Mouse (Mus musculus) heart, embryonic 15.5 days (tissue): ENCODE measurements at regions not wholly inside any gene's neighbourhood (a gene's known extent, or its start where the extent isn't known, plus 50 kb on each side); places are given as distances from the start of the nearest gene placed in this dataset.

ENCODE experiments used
- ATAC-seq: fragments of 200-750 bp; cut with Nextera tagmentation; replicated peaks from 2 replicates; pipeline ENCODE4 v1.8.0; 2017; ENCODE audit warnings: low read depth, moderate TSS enrichment; ENCODE audit not compliant: insufficient number of reproducible peaks, insufficient read depth, low FRiP score
- H3K27ac ChIP-seq: fragments of 300-500 bp; sonication (generic); 2 replicates; pipeline ENCODE4 v1.5.1; 2015; ENCODE audit warnings: mild to moderate bottlenecking, inconsistent platforms
- H3K27me3 ChIP-seq: fragments of 300-500 bp; sonication (generic); 2 replicates; pipeline ENCODE4 v1.6.1; 2015; ENCODE audit warnings: inconsistent platforms
- H3K36me3 ChIP-seq: fragments of 300-500 bp; sonication (generic); 2 replicates; pipeline ENCODE4 v1.6.1; 2015; ENCODE audit warnings: mild to moderate bottlenecking, inconsistent platforms
- H3K4me1 ChIP-seq: fragments of 300-500 bp; sonication (generic); replicated peaks from 2 replicates; pipeline ENCODE4 v1.6.1; 2015; ENCODE audit warnings: inconsistent platforms
- H3K4me2 ChIP-seq: fragments of 300-500 bp; sonication (generic); 2 replicates; pipeline ENCODE4 v1.6.1; 2015; ENCODE audit warnings: inconsistent platforms, mild to moderate bottlenecking, moderate library complexity
- H3K4me3 ChIP-seq: fragments of 300-500 bp; sonication (generic); 2 replicates; pipeline ENCODE4 v1.5.1; 2015; ENCODE audit warnings: mild to moderate bottlenecking, inconsistent platforms
- H3K9ac ChIP-seq: fragments of 300-500 bp; sonication (generic); 2 replicates; pipeline ENCODE4 v1.6.1; 2015; ENCODE audit warnings: mild to moderate bottlenecking, inconsistent platforms
- H3K9me3 ChIP-seq: fragments of 300-500 bp; sonication (generic); replicated peaks from 2 replicates; pipeline ENCODE4 v1.6.1; 2016; ENCODE audit warnings: inconsistent platforms
- WGBS: fragments of 180-500 bp; shearing (Covaris S2); methylation state at CpG from one replicate; pipeline ENCODE4 v1.1.7; 2015; ENCODE audit warnings: mixed read lengths; 5-methylcytosine and 5-hydroxymethylcytosine counted together

DNA sequence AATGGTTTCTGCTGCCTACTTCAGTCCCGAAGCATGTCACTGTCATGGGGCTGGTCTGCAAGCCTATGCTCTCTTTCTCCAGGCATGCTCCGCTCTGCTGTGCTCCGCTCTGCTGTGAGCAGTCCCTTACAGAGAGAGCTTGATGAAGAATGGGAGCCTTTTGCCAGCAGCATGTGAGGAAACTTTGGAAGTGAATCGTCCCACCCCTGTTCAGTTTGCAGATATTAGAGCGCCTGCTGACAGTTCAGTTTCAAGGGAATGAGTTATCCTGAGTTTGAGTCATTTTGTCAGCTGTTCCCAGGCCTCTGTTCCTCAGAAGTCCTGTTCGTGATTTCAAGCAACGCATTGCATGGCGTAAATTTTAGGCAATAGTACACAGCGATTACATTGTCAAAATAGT, 173.6 kb downstream of the Gm19410 start:
- Histone ChIP-seq H3K27ac (no peak overlapping the region), H3K9ac (no peak overlapping the region), H3K9me3 (no peaks in the 10 kb centered on the region), H3K36me3 (no peaks in the 10 kb centered on the region), H3K4me1 (peaks cover 12% of the 10 kb centered on the region; the same call in 1 of the 2 replicates), H3K4me3 (no peak overlapping the region), H3K27me3 (no peaks in the 10 kb centered on the region), H3K4me2 (no peak overlapping the region)
- ATAC-seq, result no peak
- 76% methylated on average over 9 of the region's 9 CpGs for WGBS

DNA sequence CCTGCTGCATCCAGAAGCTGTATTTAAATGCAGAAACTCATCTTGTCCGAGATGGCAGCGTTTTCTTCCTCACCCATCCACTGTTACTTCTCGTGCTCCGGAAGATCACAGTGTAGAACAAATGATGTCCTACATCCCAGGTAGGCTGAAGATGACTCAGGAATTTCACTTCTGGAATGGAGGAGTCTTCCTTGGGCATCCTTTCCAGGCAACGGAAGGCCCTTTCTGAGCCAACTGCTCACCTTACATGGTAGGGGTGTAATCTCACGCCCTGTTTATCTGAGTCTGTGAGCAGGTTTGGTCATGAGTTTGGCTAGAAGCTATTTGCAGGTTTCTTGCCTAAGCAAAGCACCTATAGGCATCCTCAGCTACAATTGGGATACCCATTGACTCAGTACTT, 176.9 kb downstream of the Gm19410 start:
- Histone ChIP-seq H3K27me3 (no peaks in the 10 kb centered on the region), H3K9me3 (no peaks in the 10 kb centered on the region), H3K9ac (no peak overlapping the region), H3K36me3 (no peaks in the 10 kb centered on the region), H3K27ac (no peak overlapping the region), H3K4me1 (peaks cover 15% of the 10 kb centered on the region), H3K4me2 (no peak overlapping the region), H3K4me3 (no peak overlapping the region)
- ATAC-seq, result no peak
- WGBS, result 90% methylated on average over 6 of the region's 6 CpGs

DNA sequence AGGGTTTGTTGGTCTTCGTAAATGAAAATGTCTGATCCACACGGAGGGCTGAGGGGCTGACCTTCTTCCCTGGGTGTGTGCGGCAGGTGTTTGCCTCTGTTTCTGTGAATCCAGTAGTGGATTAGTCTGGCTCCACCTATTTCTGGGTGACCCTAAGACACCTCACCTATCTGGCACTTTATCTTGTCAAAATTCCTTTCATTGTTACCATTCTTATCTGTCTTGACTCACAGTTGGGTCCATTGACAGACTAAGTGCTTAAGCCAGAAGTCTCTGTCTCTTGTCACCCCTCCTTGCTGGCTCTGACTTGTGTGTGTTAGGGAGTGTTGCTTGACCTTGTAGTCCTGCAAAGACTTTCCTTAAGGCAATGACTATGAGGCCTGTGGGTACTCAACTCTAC, 178.1 kb downstream of the Gm19410 start:
- no peaks in the 10 kb centered on the region for H3K36me3 ChIP-seq
- 47% methylated on average over 3 of the region's 3 CpGs for WGBS
- no peak overlapping the region for H3K4me2 ChIP-seq
- H3K4me3 ChIP-seq, result no peak overlapping the region
- peaks cover 15% of the 10 kb centered on the region for H3K4me1 ChIP-seq
- H3K9ac ChIP-seq, result no peak overlapping the region
- no peak overlapping the region for H3K27ac ChIP-seq
- H3K27me3 ChIP-seq, result no peaks in the 10 kb centered on the region
- no peak for ATAC-seq
- H3K9me3 ChIP-seq, result no peaks in the 10 kb centered on the region

DNA sequence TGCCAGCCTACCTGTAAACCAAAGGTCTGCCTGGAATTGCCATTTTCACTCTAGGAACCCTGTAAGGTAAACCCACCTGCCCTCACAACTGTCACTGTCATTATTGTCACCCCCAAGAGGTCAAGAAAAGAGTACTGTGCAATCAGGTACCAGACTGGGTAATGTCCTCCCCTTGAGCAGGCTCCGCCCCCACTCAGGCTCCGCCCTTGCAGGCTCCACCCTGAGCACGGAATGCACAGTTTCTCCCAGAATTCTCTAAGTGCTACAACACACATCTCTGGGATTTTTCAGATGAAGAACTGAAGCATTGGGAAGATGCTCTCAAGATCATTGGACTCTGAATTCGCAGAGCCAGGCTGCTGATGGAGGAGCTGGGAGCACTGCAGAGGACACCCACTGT, 178.9 kb downstream of the Gm19410 start:
- ATAC-seq, result no peak
- no peak overlapping the region for H3K9ac ChIP-seq
- no peaks in the 10 kb centered on the region for H3K27me3 ChIP-seq
- H3K4me2 ChIP-seq, result no peak overlapping the region
- H3K36me3 ChIP-seq, result no peaks in the 10 kb centered on the region
- H3K27ac ChIP-seq, result no peak overlapping the region
- peaks cover 15% of the 10 kb centered on the region for H3K4me1 ChIP-seq
- WGBS, result 88% methylated on average over 4 of the region's 4 CpGs
- no peaks in the 10 kb centered on the region for H3K9me3 ChIP-seq
- H3K4me3 ChIP-seq, result no peak overlapping the region

DNA sequence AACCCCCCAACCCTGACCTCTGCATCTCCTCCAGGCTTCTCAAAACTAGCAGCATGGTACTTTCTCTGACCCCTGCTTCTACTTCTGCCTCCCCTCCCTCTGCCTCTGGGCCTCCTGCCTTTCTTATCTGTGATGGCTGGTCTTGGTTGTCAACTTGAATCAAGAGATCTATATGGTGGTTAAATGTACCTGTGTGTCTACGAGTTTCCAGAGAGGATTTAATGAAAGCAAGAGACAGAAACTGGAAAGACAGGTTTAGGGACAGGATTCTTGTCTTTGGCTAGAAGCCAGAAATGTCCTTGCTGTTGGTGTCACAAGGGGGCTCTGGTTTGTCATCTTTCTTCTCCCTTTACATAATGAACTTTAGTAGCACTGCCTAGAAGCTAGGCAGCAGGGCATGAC, 180.9 kb downstream of the Gm19410 start:
- Histone ChIP-seq H3K27ac (no peak overlapping the region), H3K4me3 (no peak overlapping the region), H3K9ac (no peak overlapping the region), H3K4me1 (peaks cover 15% of the 10 kb centered on the region), H3K4me2 (no peak overlapping the region), H3K36me3 (no peaks in the 10 kb centered on the region), H3K9me3 (no peaks in the 10 kb centered on the region), H3K27me3 (no peaks in the 10 kb centered on the region)
- ATAC-seq, result no peak
- WGBS, result 33% methylated on average over 1 of the region's 1 CpGs

DNA sequence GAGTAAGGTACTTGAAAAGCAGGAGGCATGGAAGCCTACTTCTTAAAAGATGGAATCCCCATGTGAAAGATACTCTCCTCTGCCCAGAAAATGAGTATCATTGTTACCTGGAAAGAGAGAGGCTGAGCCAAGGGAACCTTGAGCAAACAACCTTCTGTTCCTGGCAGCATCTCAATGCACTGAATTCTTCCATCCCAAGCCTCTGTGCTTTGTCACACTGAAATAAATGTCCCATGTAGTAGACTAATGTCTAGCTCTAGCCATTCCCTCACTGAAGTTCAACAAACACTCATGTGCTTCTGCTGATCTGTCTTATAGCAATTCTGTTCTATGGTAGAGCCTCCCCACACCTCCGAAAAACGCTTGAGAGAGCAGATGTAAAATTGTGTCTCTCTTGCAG, 182.6 kb downstream of the Gm19410 start:
- H3K9ac ChIP-seq, result no peak overlapping the region
- H3K36me3 ChIP-seq, result no peaks in the 10 kb centered on the region
- 77% methylated on average over 2 of the region's 2 CpGs for WGBS
- H3K27me3 ChIP-seq, result no peaks in the 10 kb centered on the region
- H3K4me2 ChIP-seq, result no peak overlapping the region
- no peak overlapping the region for H3K27ac ChIP-seq
- no peaks in the 10 kb centered on the region for H3K9me3 ChIP-seq
- H3K4me1 ChIP-seq, result peaks cover 13% of the 10 kb centered on the region
- no peak overlapping the region for H3K4me3 ChIP-seq
- no peak for ATAC-seq

DNA sequence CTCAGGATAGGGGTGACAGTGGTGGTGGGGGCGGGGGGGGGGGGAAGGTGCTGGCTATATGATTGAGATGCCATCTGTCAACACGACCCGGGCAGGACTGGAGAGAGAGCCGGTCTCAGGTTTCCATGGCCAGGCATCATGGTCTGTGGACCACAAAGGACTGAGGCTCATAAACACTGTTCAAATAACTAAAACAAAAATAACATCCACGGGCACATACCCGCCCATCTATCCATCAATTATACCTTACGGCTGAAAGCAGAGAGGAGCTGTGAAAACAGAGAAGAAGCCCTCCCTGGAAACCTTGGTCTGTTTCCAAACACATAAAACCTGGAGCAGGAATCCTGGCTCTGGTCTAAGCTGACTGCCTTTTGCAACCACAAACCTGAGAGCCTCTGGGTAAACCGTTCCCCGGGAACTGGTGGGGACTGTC, 183.2 kb downstream of the Gm19410 start:
- Histone ChIP-seq H3K27ac (no peak overlapping the region), H3K4me3 (no peak overlapping the region), H3K4me1 (peaks cover 6% of the 10 kb centered on the region), H3K4me2 (no peak overlapping the region), H3K9ac (no peak overlapping the region), H3K27me3 (no peaks in the 10 kb centered on the region), H3K36me3 (no peaks in the 10 kb centered on the region), H3K9me3 (no peaks in the 10 kb centered on the region)
- no peak for ATAC-seq
- 34% methylated on average over 9 of the region's 9 CpGs for WGBS

DNA sequence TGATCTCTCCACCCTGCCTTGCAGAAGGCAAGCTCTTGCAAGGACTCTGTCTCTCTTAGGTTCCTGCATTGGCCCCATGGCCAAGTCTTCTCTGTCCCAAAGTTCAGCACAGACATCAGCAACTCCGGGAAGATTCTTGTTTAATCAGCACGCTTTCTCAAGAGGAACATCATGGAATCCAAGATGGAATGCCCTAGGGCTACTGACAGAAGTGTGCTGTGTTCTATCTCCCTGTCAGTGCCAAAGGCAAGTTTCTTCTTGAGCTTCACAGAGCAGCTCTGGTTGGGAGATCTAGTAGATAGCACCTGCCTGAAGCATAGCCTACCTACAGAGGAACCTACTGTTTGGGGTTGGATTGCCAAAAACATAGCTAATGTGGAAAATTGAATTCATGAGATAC, 189.9 kb downstream of the Gm19410 start:
- 64% methylated on average over 2 of the region's 2 CpGs for WGBS
- H3K36me3 ChIP-seq, result no peaks in the 10 kb centered on the region
- no peak for ATAC-seq
- H3K27ac ChIP-seq, result no peak overlapping the region
- no peak overlapping the region for H3K4me3 ChIP-seq
- no peak overlapping the region for H3K9ac ChIP-seq
- H3K9me3 ChIP-seq, result no peaks in the 10 kb centered on the region
- H3K27me3 ChIP-seq, result no peaks in the 10 kb centered on the region
- H3K4me1 ChIP-seq, result no peaks in the 10 kb centered on the region
- no peak overlapping the region for H3K4me2 ChIP-seq

DNA sequence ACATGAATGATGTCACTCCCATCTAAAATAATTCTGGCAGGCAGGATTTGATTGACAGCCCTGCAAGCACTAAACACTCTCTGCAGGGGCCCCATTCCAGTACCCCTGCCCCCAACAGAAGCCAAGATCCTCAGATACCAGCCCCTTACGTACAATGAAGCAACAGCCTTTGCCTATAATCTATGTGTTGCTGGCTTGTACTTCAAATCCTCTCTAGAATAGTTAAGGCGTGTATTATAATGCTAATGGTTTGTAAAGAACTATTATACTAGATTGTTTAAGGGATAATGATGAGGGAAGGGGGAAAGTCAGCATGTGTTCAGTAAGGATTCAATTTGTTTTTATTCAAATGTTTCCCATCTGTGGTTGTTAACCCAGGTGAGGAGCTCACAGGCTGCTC, 190.7 kb downstream of the Gm19410 start:
- WGBS, result 72% methylated on average over 2 of the region's 2 CpGs
- no peak overlapping the region for H3K4me3 ChIP-seq
- H3K9ac ChIP-seq, result no peak overlapping the region
- no peak overlapping the region for H3K27ac ChIP-seq
- no peaks in the 10 kb centered on the region for H3K9me3 ChIP-seq
- no peaks in the 10 kb centered on the region for H3K36me3 ChIP-seq
- no peaks in the 10 kb centered on the region for H3K27me3 ChIP-seq
- peaks cover 7% of the 10 kb centered on the region for H3K4me1 ChIP-seq
- ATAC-seq, result no peak
- no peak overlapping the region for H3K4me2 ChIP-seq

DNA sequence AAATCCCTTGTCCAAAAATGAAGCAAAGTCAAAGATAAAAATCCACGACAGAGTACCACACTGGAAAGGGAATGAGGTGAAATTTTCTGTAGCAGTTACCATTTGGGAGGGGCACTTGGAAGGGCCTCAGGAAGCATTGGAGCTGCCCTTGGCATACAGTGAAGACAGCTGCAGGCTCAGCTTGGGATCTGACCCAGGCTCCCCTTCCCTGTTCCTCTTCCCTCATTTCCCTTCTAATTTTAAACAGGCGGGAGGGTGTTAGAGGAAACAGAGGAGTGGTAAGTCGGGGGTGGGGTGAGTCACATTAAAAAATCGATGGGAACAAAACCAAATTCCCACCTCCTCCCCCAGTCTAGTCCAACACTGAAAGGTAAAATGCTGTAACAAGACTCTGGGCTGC, 193.6 kb downstream of the Gm19410 start:
- Histone ChIP-seq H3K9ac (no peak overlapping the region), H3K4me3 (no peak overlapping the region), H3K9me3 (no peaks in the 10 kb centered on the region), H3K4me1 (peaks cover 12% of the 10 kb centered on the region), H3K27ac (no peak overlapping the region), H3K36me3 (no peaks in the 10 kb centered on the region), H3K4me2 (no peak overlapping the region), H3K27me3 (no peaks in the 10 kb centered on the region)
- ATAC-seq, result no peak
- 52% methylated on average over 4 of the region's 4 CpGs for WGBS

DNA sequence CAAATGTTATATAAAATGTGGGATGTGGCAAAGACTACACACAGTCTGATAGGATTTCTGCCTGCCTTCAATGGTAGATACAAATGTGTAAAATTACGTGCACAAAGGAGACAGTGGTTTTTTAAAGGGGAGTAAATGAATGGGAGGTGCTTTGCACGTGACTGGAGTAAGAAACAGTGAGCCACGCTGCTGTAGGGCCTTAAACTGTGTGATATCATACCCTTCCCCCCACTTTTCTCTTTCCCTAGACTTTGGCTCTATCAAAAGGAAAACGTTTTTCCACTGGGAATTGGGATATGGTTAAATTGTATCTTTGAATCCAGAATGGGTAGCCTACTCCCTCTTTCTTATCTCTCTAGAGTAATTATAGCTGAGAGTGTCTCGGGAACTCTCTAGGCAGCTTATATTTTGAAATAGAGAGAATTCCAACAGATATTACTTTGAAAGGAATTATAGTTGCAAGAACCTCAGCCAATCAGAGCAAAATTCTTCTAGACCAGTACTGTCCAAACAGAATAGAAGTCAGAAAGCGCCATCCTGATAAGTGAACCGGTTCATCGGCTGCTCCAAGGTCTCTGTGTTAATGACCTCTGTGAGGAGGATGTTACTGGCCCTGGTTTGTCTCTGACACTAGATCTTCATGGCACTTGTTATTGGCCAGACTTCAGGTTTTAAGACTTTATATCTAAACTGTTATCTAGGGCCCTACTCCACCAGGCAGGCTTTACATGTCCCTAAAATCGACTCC, 195.5 kb downstream of the Gm19410 start:
- Histone ChIP-seq H3K36me3 (no peaks in the 10 kb centered on the region), H3K4me2 (peak overlapping the region; percentile 12; the same call in 1 of the 2 replicates), H3K9me3 (no peaks in the 10 kb centered on the region), H3K4me3 (no peak overlapping the region), H3K4me1 (peaks cover 21% of the 10 kb centered on the region), H3K27ac (peak overlapping the region; percentile 8; the same call in 1 of the 2 replicates), H3K9ac (no peak overlapping the region), H3K27me3 (no peaks in the 10 kb centered on the region)
- 30% methylated on average over 9 of the region's 9 CpGs for WGBS
- ATAC-seq, result no peak

DNA sequence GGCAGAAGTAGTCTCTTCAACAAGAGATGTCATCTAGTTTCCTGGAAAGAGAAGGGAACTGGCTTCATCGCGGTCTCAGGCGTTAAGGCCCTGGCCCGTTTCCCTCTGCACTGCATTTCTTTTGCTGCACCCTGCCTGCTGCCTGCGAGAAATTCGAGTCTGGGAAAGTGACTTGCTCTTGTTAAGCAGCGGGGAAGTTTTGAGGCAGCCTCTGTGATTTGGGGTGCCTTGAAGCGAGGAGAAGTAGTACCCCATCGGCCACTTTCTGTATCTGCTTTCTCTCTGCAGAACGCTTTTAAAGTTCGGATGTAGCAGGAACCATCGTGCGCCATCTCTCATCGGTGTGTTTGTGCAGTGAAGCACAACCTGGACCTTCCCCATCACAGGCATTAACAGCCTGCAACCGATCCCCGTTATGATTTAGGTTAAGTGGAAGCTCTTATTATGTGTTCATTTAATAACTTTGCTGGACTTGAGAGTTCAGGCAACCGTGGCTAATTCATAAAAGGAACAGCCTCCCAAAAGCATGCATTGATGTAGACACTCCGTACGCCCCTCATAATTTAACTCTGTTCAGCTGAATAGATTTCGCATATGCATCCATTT, 196.1 kb downstream of the Gm19410 start:
- Histone ChIP-seq H3K36me3 (no peaks in the 10 kb centered on the region), H3K27me3 (no peaks in the 10 kb centered on the region), H3K27ac (peak overlapping the region; percentile 8; the same call in 1 of the 2 replicates), H3K9ac (no peak overlapping the region), H3K4me3 (no peak overlapping the region), H3K4me1 (peaks cover 21% of the 10 kb centered on the region), H3K9me3 (no peaks in the 10 kb centered on the region), H3K4me2 (peak overlapping the region; percentile 12; the same call in 1 of the 2 replicates)
- 55% methylated on average over 20 of the region's 20 CpGs for WGBS
- ATAC-seq, result no peak
